Mouse (Mus musculus) forebrain, embryonic 10.5 days (tissue): ENCODE results near the gene Ank3. TPM values are rescaled to one million over a fixed set of nuclear protein-coding genes. Genes with fewer than 3 reads are reported as not detected.

ENCODE experiments used
- DNase-seq: peaks from one replicate; pipeline ENCODE4 v3.0.0-alpha.2; 2017; ENCODE audit warnings: low spot score; ENCODE audit errors: extremely low spot score
- H3K27ac ChIP-seq: fragments of 300-500 bp; sonication (generic); 2 replicates; pipeline ENCODE4 v1.5.1; 2016; ENCODE audit warnings: mild to moderate bottlenecking
- H3K27me3 ChIP-seq: fragments of 300-500 bp; sonication (generic); 2 replicates; pipeline ENCODE4 v1.6.1; 2016; ENCODE audit warnings: mild to moderate bottlenecking; ENCODE audit not compliant: poor library complexity, severe bottlenecking
- H3K36me3 ChIP-seq: fragments of 300-500 bp; sonication (generic); replicated peaks from 2 replicates; pipeline ENCODE4 v1.6.1; 2016; ENCODE audit warnings: mild to moderate bottlenecking, moderate library complexity
- H3K4me1 ChIP-seq: fragments of 300-500 bp; sonication (generic); 2 replicates; pipeline ENCODE4 v1.6.1; 2016
- H3K4me3 ChIP-seq: fragments of 300-500 bp; sonication (generic); 2 replicates; pipeline ENCODE4 v1.5.1; 2016; ENCODE audit warnings: mild to moderate bottlenecking, moderate library complexity
- H3K9me3 ChIP-seq: fragments of 300-500 bp; sonication (generic); 2 replicates; pipeline ENCODE4 v1.6.1; 2016; ENCODE audit warnings: mild to moderate bottlenecking, moderate library complexity
- WGBS: fragments of 180-500 bp; shearing (Covaris S2); methylation state at CpG from one replicate; pipeline ENCODE4 v1.1.7; 2016; 5-methylcytosine and 5-hydroxymethylcytosine counted together
- polyA plus RNA-seq: library from polyadenylated mRNA; unstranded; fragments of >200 nt; fragmentation: Nextera tagmentation; extraction: Ambion mirVana; gene quantifications from 2 replicates; pipeline ENCODE4 v1.2.1, GENCODE M21; 2016

Ank3 gene
- polyA plus RNA-seq, 1 experiment from 2014 or later = 24.8 TPM

DNA sequence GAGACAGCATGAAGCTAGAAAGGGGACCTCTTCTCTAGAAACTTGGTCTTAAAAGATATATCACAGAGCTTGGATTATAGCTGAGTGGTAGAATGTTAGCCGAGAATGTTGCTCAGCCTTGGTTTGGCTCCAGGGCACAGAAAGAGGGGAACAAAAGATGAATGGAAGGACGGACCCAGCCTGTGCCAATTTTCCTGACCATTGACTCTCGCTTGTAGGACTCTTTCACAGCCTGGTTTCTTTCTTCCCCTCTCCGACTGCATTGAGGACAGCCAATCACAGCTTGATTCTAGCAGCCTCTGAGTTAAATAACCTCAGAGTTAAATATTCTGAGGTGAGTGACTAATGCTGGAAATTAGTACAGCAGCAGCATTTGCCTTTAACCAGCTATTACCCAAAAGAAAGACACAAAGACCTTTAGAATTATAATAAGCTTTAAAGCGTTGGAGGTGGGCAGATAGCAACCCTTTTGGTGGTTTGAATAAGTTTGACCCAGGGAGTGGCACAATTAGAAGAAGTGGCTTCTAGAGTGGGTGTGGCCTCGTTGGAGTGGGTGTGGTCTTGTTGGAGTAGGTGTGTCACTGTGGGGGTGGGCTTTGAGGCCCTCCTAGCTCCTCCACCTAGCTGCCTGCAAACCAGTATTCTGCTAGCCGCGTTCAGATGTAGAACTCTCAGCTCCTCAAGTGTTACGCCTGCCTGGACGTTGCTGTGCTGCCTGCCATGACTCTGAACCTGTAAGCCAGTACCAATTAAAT lies 24.6 kb upstream of the Ank3 start:
- no peaks in the 10 kb centered on the region for H3K9me3 ChIP-seq
- H3K27me3 ChIP-seq = no peaks in the 10 kb centered on the region
- peaks cover 3% of the 10 kb centered on the region; the same call in 1 of the 2 replicates for H3K4me1 ChIP-seq
- H3K27ac ChIP-seq = no peak overlapping the region
- no peaks in the 10 kb centered on the region for H3K36me3 ChIP-seq
- 70% methylated on average over 10 of the region's 10 CpGs for WGBS
- H3K4me3 ChIP-seq = no peak overlapping the region
- no peak for DNase-seq

DNA sequence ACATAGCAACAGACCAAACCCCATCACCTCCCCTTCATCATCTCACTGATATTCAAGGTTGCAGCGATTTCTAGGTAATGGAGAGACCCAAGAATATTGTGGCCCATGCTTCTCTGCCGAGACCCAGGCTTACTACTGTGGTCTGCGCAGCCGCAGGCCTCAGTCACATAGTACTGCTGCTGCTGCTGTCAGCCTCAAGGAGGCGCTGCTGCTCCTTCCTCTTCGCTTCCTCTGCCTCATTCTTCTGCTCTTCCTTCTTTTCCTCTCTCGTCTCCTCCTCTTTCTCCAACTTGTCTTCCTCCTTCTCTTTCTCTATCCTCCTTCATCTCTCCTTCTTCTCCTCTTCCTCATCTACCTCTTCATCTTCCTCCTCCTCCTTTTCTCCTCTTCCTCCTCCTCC lies 23.4 kb upstream of the Ank3 start:
- no peak for DNase-seq
- Histone ChIP-seq H3K4me3 (no peak overlapping the region), H3K27me3 (no peaks in the 10 kb centered on the region), H3K27ac (no peak overlapping the region), H3K4me1 (peaks cover 3% of the 10 kb centered on the region; the same call in 1 of the 2 replicates), H3K9me3 (no peaks in the 10 kb centered on the region), H3K36me3 (no peaks in the 10 kb centered on the region)
- 60% methylated on average over 7 of the region's 7 CpGs for WGBS

DNA sequence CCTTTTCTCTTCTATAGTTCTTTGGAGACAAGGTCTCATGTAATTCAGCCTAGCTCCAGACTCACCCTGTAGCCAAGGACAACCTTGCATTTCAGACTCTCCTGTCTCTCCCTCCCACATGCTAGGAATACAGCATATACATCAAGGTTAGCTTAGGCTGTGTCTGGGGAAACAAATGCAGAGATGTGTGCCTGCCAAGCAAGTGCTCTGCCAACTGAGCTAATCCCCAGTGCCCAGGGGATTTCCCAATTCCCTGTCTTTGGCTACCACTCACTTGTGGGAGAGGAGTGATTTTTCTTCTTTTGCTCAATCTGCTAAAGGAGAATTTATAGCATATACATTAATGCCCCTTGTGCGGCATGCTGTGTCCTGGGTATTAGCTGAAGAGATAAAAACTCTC lies 15.4 kb upstream of the Ank3 start:
- Histone ChIP-seq H3K27ac (no peak overlapping the region), H3K36me3 (no peaks in the 10 kb centered on the region), H3K27me3 (no peaks in the 10 kb centered on the region), H3K4me1 (no peaks in the 10 kb centered on the region), H3K4me3 (no peak overlapping the region), H3K9me3 (no peaks in the 10 kb centered on the region)
- DNase-seq = no peak
- 95% methylated on average over 1 of the region's 1 CpGs for WGBS

- 88% methylated on average over 11 of the region's 11 CpGs for WGBS
- Histone ChIP-seq H3K36me3 (no peaks in the 10 kb centered on the region), H3K27ac (no peak overlapping the region), H3K9me3 (no peaks in the 10 kb centered on the region), H3K4me3 (no peak overlapping the region), H3K27me3 (no peaks in the 10 kb centered on the region), H3K4me1 (no peaks in the 10 kb centered on the region)
- no peak for DNase-seq
These were observed 13.9 kb upstream of the Ank3 start for GRCm38 (mm10) chr10:69384640-69385039.

DNA sequence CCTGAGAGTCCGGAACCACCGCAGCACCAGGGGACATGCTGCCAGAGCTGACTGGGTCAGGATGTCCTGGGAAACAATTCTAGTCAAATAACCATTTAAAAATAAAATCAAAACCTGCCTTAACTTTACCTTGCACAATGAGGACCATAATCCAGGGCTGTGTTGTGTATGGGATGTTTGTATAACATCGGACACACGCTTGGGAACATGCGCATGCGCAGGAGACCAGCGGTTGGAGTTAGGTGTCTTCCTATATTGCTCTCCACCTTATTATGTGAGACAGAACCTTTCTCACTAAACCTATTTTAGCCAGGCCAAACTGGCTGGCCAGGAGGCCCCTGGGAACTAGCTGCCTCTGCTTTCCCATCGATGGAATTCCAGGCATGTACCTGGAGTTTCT lies 13.4 kb upstream of the Ank3 start:
- H3K27me3 ChIP-seq = no peaks in the 10 kb centered on the region
- DNase-seq = no peak
- 94% methylated on average over 8 of the region's 8 CpGs for WGBS
- no peaks in the 10 kb centered on the region for H3K36me3 ChIP-seq
- H3K27ac ChIP-seq = no peak overlapping the region
- no peaks in the 10 kb centered on the region for H3K9me3 ChIP-seq
- H3K4me1 ChIP-seq = no peaks in the 10 kb centered on the region
- no peak overlapping the region for H3K4me3 ChIP-seq

GRCm38 (mm10) chr10:69386767-69387166 lies 11.8 kb upstream of the Ank3 start:
- Histone ChIP-seq H3K36me3 (no peaks in the 10 kb centered on the region), H3K27ac (no peak overlapping the region), H3K9me3 (no peaks in the 10 kb centered on the region), H3K4me1 (no peaks in the 10 kb centered on the region), H3K4me3 (no peak overlapping the region), H3K27me3 (no peaks in the 10 kb centered on the region)
- WGBS = 87% methylated on average over 8 of the region's 8 CpGs
- DNase-seq = no peak

DNA sequence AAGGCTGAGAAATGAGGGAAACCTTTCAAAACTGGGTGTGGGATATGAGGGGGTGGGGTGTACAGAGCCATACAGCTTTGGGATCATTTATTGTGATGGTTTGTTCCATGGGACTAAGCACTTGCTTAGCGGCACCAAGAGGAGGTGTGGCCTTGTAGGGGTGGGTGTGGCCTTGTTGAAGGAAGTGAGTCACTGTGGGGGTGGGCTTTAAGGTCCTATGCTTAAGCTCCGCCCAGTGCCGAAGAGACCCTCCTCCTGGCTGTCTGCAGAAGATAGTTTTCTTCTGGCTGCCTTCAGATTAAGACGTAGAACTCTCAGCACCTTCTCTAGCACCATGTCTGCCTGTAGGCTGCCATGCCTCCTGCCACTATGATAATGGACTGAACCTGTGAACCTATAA lies 9.1 kb upstream of the Ank3 start:
- H3K4me3 ChIP-seq = no peak overlapping the region
- WGBS = 95% methylated on average over 4 of the region's 4 CpGs
- H3K9me3 ChIP-seq = no peaks in the 10 kb centered on the region
- H3K36me3 ChIP-seq = no peaks in the 10 kb centered on the region
- no peak overlapping the region for H3K27ac ChIP-seq
- DNase-seq = no peak
- H3K27me3 ChIP-seq = peaks cover 6% of the 10 kb centered on the region
- no peaks in the 10 kb centered on the region for H3K4me1 ChIP-seq

GRCm38 (mm10) chr10:69398197-69398762 lies 293 bp upstream of the Ank3 start:
- Histone ChIP-seq H3K27ac (no peak overlapping the region), H3K36me3 (no peaks in the 10 kb centered on the region), H3K4me3 (peak overlapping the region; percentile 75), H3K4me1 (peaks cover 26% of the 10 kb centered on the region), H3K27me3 (peaks cover 83% of the 10 kb centered on the region), H3K9me3 (no peaks in the 10 kb centered on the region)
- DNase-seq = peak; percentile 45
- 1% methylated on average over 26 of the region's 26 CpGs for WGBS

- Histone ChIP-seq H3K27me3 (peaks cover 73% of the 10 kb centered on the region), H3K36me3 (no peaks in the 10 kb centered on the region), H3K9me3 (no peaks in the 10 kb centered on the region), H3K4me3 (peak overlapping the region; percentile 75), H3K4me1 (peaks cover 26% of the 10 kb centered on the region), H3K27ac (no peak overlapping the region)
- peak; percentile 28 for DNase-seq
- 2% methylated on average over 17 of the region's 17 CpGs for WGBS
These were observed 1.3 kb downstream of the Ank3 start for GRCm38 (mm10) chr10:69399814-69400385.

DNA sequence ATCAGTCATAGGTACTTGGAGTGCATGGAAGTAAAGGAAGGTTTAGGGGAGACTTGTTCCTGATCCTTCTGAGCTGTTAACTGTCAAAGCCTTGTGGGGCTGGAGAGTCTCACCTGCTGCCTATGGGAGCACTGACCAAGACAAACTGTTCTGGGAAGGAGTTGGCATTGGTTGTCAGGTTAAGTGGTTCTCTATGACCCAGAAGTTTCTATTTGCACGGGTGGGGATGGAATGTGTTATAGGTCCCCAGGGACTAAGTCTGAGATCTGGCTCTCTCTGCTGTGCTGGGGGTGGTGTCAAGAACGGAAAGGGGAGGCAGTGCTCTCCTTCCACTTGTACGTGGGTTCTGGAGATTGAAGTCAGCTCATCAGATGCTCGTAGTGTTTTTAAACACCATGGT lies 6.9 kb downstream of the Ank3 start:
- WGBS = 84% methylated on average over 4 of the region's 4 CpGs
- peaks cover 18% of the 10 kb centered on the region for H3K27me3 ChIP-seq
- H3K4me1 ChIP-seq = peaks cover 2% of the 10 kb centered on the region
- no peaks in the 10 kb centered on the region for H3K9me3 ChIP-seq
- DNase-seq = no peak
- H3K4me3 ChIP-seq = no peak overlapping the region
- no peaks in the 10 kb centered on the region for H3K36me3 ChIP-seq
- no peak overlapping the region for H3K27ac ChIP-seq

GRCm38 (mm10) chr10:69414888-69415287 lies 16.3 kb downstream of the Ank3 start:
- Histone ChIP-seq H3K27ac (no peak overlapping the region), H3K9me3 (no peaks in the 10 kb centered on the region), H3K27me3 (no peaks in the 10 kb centered on the region), H3K4me3 (no peak overlapping the region), H3K4me1 (no peaks in the 10 kb centered on the region), H3K36me3 (no peaks in the 10 kb centered on the region)
- WGBS = 78% methylated on average over 12 of the region's 12 CpGs
- no peak for DNase-seq

- Histone ChIP-seq H3K4me1 (no peaks in the 10 kb centered on the region), H3K4me3 (no peak overlapping the region), H3K9me3 (no peaks in the 10 kb centered on the region), H3K36me3 (no peaks in the 10 kb centered on the region), H3K27me3 (no peaks in the 10 kb centered on the region), H3K27ac (no peak overlapping the region)
- no peak for DNase-seq
- WGBS = 88% methylated on average over 8 of the region's 8 CpGs
These were observed 20.1 kb downstream of the Ank3 start for GRCm38 (mm10) chr10:69418716-69419115.

DNA sequence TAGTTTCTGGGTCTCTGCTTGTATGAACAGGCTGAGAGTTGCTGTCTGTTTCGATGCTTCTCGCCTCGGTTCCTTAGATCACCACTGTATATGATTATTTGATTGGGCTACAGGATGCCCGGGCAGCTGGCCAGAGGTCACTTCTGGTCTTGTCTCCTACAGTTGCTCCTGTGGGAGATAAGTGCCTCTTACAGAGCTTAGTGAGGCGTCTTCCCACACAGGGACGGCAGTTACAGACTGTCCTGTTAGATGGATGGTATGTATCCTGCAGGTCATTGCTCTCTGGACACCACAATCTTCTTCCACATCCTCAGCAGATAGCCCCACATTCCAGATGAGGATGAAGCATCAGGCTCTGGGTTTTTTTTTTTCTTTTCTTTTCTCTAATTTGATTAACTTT lies 21.7 kb downstream of the Ank3 start:
- DNase-seq = no peak
- Histone ChIP-seq H3K36me3 (no peaks in the 10 kb centered on the region), H3K4me3 (no peak overlapping the region), H3K27me3 (no peaks in the 10 kb centered on the region), H3K4me1 (no peaks in the 10 kb centered on the region), H3K9me3 (no peaks in the 10 kb centered on the region; the same call in 1 of the 2 replicates), H3K27ac (no peak overlapping the region)
- 89% methylated on average over 6 of the region's 6 CpGs for WGBS
